Mouse (Mus musculus) c-Kit-positive CD71-positive TER-119-positive erythroid progenitor cells, embryonic 14.5 days (primary cell): ENCODE data around the gene Ugt1a10.
A peak's percentile ranks its signal among the peaks of the same experiment; 100 is the strongest.
"Not testable (repeated sequence)": the region's sequence is repeated elsewhere in the genome, so short reads cannot be mapped to it uniquely, and the experiment has no call there.

Source experiments
- DNase-seq: peaks from one replicate; pipeline ENCODE4 v3.0.0-alpha.2; 2013; ENCODE audit warnings: low spot score

Ugt1a10 gene

DNA sequence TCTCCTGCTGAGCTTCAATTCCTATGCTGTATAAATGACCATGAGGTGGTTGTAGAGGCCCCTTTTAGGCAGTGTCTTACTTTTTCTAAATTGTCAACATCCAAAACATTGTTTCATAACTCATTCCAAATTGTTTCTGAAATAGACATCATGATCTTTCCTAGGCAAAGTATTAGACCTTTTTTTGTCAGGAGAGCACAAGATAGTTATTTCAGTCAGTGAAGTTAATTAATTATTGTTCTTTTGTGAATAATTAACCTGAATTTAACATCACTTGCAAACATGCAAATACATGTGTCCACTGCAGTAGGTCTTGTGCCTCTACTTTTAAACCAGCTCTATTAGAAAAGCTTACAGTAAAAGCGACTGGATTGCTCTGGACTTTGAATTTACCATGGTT lies at the start of gene Ugt1a10:
Gene Ugt1a10, plus strand, starts transcription at position 301 of the 400 bp plus-strand sequence.
- DNase-seq: no peak

DNA sequence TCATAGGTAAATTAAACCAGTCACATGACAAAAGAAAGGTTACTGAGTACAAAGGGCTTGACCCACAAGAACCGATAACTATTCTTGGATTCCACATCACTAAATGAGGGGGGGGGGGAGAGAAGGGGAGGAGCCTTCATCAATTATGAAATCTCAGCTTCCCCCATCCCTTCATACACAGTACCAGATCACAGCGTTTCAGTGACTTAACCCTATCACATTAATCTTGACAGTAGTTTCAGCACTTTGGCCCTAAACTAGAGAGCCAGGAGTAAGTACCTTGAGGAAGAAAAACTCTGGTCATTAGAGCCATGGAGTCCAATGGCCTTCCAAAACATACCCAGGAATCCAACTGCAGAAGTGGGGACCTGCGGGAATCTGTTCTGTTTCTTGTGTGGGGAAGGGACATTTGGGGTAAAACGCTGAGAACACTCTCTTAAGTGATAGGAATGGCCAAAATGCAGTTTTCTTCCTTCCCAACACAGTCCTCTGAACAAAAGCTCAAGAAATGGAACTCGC lies 47.4 kb upstream of the Ugt1a10 start:
- DNase-seq: peak; percentile 10

- DNase-seq: peak; percentile 56
Measured at GRCm38 (mm10) chr1:88008211-88008697, 46.9 kb upstream of the Ugt1a10 start, which contains the start of gene Usp40. Gene Usp40 (minus strand): TSS chr1:88008551.

GRCm38 (mm10) chr1:88008735-88009134 lies 46.5 kb upstream of the Ugt1a10 start:
- DNase-seq: no peak

DNA sequence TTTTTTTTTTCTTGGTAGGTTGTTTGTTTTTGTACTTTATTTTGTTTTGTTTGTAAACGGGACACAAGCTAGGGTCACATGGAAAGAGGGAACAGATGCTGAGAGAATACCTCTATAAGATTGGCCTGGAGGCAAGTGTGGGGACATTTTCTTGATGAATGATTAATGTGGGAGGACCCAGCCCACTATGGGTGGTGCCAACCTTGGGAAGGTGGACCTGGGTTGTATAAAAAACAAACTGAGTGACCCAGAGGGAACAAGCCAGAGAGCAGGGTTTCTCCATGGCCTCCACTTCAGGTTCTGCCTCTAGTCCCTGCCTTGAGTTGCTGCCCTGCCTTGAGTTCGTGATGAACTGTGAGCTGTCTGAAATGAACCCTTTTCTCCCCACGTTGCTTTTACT lies 45.7 kb upstream of the Ugt1a10 start:
- no peak for DNase-seq

GRCm38 (mm10) chr1:88013726-88014125 lies 41.5 kb upstream of the Ugt1a10 start:
- DNase-seq: no peak

DNA sequence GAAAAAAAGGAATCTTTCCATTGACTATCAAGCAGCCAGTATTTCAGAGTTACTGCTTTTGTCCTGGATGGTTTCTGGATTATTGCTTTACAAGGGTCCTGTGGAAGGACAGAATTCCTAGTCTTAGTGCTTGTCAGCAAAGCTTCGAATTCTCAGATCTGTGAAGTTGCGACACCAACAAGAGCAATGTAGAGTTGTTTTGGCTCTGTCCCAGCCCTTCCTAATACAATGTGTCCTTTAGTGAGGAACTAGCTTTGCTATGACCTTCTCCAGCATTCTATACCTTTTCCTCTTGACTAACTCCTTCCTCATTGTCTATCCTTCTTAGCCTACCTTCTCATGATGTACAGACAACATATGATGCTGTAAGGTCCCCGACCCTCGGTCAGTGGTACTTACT lies 41.0 kb upstream of the Ugt1a10 start:
- DNase-seq: no peak

GRCm38 (mm10) chr1:88014671-88015070 lies 40.5 kb upstream of the Ugt1a10 start:
- DNase-seq: no peak

DNA sequence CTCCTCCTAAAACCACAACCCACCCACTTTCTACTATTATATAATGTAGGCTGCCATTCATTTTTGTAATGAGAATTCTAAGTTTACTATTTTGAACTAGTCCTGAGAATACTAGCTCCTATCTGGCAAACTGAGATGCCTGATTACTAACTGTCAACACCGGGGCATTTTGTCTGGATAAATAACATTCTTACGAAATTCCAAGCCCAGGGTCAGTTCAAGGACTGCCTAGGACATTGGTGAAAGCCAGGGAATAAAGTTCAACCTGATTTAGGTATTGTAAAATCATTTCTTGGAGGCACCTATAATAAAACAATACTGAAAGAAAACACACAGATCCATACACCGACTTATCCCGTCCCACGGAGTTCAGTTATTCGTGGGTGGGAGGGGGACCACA lies 39.8 kb upstream of the Ugt1a10 start:
- no peak for DNase-seq

GRCm38 (mm10) chr1:88025244-88025643 lies 29.9 kb upstream of the Ugt1a10 start:
- DNase-seq: not testable (repeated sequence)

DNA sequence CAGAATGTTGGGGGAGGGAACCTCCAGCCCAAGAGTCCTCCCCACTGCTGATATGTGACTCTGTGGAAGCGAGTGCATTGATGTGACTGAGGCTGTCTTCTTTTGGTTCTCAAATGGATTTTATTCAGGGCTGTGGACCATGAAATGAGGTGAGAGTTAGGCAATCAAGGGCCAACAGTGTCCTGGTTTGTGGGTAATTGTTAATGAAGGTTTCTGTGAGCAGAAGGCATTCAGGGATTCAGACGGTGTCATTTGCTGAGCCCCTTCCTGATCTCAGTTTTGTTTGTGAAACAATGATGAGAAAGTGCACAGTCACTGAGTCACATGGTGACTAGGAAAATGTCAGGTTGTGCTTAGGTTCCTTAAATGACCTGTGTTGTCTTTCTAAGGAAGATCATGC lies 12.1 kb upstream of the Ugt1a10 start:
- not testable (repeated sequence) for DNase-seq

DNA sequence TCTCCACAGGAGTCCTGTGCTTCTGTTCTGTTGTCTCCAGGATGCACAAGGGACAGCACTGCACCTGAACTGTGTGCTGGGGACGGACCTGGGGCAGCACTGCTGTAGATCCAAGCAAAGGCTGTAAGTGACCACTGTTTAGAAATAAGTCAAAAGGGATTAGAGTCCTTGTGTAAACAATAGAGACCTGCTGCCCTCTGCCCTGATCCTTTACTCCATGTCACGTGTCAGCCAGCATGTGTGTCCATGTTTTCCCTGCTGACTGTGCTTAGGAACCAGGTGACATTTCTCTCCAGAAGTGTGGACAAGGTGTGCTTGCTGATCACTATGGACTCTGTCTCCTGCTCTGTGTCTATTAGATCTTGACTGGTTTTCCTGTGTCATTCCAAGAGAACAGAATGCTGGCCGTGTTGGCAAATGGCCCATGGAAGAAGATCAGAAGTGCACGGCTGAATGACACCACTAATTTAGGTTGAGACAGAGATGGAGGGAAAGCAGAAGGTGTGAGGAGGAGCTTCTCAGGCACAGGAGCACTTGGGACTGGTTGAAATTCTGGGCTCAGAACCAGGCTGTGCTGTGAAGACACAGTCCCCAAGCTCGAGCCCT lies 10.3 kb upstream of the Ugt1a10 start:
- not testable (repeated sequence) for DNase-seq

GRCm38 (mm10) chr1:88047408-88047807 lies 7.8 kb upstream of the Ugt1a10 start:
- not testable (repeated sequence) for DNase-seq

DNA sequence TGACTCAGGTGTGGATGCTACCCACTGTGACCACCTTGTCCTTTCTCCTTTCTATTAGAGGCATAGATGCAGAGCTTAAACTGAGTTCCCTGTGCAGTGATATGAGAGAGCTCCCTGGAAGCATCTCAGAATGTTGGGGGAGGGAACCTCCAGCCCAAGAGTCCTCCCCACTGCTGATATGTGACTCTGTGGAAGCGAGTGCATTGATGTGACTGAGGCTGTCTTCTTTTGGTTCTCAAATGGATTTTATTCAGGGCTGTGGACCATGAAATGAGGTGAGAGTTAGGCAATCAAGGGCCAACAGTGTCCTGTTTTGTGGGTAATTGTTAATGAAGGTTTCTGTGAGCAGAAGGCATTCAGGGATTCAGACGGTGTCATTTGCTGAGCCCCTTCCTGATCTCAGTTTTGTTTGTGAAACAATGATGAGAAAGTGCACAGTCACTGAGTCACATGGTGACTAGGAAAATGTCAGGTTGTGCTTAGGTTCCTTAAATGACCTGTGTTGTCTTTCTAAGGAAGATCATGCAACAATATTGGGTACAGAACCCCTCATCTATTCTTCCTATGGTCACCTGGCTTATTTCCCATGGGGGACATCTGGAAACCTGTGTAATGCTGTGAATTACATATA lies 11.4 kb downstream of the Ugt1a10 start:
- not testable (repeated sequence) for DNase-seq

DNA sequence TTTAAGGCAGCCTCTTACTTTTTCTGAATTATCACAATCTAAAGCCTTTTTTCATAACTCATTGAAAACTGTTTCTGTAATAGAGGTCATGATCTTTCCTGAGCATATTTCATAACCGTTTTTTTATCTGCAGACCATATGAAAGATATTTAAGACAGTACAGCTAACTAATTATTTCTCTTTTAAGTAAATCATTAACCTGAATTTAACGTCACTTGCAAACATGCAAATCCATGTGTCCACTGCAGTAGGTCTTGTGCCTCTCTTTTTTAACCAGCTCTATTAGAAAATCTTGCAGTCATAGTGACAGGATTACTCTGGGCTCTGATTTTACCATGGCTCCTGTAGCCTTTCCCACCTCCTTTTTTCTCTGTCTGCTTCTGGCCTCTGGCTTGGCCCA lies 15.3 kb downstream of the Ugt1a10 start, which contains the start of gene Ugt1a9:
Gene Ugt1a9, plus strand, starts transcription at position 306 of the 400 bp plus-strand sequence.
- no peak for DNase-seq

DNA sequence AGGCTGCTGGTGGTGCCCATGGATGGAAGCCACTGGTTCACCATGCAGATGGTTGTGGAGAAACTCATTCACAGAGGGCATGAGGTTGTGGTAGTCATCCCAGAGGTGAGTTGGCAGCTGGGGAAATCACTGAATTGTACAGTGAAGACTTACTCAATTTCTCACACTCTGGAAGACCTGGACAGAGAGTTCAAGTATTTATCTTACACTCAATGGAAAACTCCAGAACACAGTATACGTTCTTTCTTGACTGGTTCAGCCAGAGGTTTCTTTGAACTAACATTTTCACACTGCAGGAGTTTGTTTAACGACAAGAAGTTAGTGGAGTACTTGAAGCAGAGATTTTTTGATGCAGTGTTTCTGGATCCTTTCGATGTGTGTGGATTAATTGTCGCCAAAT lies 15.7 kb downstream of the Ugt1a10 start:
- no peak for DNase-seq

GRCm38 (mm10) chr1:88074471-88074870 lies 19.3 kb downstream of the Ugt1a10 start:
- no peak for DNase-seq

GRCm38 (mm10) chr1:88077128-88077527 lies 21.9 kb downstream of the Ugt1a10 start:
- no peak for DNase-seq

- no peak for DNase-seq
Measured at GRCm38 (mm10) chr1:88081670-88082069, 26.5 kb downstream of the Ugt1a10 start.

DNA sequence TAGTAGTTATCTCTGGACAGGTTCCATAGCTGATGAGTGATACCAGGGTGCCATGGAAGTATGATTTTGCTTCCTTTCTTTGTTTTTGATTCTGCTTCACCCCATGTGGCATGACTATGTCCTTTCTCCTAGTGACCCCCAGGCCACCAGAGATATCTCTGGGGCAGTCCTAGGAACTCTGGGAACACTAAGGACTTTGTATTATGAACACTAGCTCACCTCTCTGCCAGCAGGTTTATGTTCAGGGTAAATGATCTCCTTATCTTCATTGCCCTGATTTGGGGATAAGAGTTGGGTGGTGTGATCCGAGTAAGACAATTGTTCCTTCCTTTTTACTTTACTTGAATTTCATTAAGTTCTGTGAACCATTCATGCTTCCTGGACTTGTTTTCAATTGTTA lies 30.9 kb downstream of the Ugt1a10 start:
- DNase-seq: no peak

GRCm38 (mm10) chr1:88087513-88087912 lies 32.3 kb downstream of the Ugt1a10 start, which contains the start of gene Ugt1a8:
Gene Ugt1a8 (plus strand): TSS chr1:88087813.
- no peak for DNase-seq

DNA sequence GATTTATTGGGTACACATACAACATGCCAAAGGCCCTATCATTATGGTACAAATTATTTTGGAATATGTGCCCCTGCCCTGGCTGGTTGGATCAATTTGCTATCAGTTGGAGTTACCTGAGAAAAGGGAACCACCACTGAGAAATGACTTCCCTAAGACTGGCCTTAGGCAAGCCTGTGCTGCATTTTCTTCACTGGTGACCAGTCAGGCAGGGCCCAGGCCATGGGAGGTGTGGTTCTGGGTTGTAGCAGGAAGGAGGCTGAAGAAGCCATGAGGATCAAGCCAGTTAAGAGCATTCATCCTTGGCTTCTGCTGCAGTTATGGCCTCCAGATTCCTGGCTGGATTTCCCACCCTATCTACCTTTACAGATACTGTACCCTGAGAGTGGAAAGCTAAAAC lies 37.2 kb downstream of the Ugt1a10 start:
- DNase-seq: no peak

DNA sequence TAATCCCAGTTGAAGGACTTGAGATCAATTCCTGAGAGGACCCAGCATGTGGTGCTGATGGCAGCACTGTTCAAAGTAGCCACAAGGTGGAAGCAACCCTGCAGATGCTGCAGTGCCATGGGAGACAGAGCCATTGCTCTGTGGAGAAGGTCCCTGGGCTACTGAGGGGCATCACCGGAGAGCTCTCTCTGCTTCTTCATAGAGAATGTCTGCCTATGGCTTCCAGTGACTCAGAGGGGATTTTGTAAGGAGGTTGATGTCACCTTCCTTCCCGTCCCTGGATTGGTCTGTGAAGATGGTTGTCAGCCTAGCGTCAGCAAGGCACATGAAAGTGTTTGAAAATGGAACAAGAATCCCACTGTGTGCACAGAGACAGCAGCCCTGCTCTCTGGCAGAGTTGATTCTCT lies 39.1 kb downstream of the Ugt1a10 start:
- DNase-seq: not testable (repeated sequence)
